Mouse (Mus musculus) kidney, embryonic 14.5 days (tissue): ENCODE measurements at regions not wholly inside any gene's neighbourhood (a gene's known extent, or its start where the extent isn't known, plus 50 kb on each side); places are given as distances from the start of the nearest gene placed in this dataset.

Experiments
- ATAC-seq: fragments of 200-750 bp; cut with Nextera tagmentation; 2 replicates; pipeline ENCODE4 v1.8.0; 2017; ENCODE audit warnings: moderate number of reproducible peaks, mild to moderate bottlenecking, moderate TSS enrichment, moderate library complexity; ENCODE audit not compliant: low FRiP score, low TSS enrichment
- H3K27ac ChIP-seq: fragments of 300-500 bp; sonication (generic); 2 replicates; pipeline ENCODE4 v1.5.1; 2014; ENCODE audit warnings: low read depth, mild to moderate bottlenecking, low read length, moderate library complexity, mixed read lengths
- H3K27me3 ChIP-seq: fragments of 300-500 bp; sonication (generic); 2 replicates; pipeline ENCODE4 v1.6.1; 2014; ENCODE audit warnings: mild to moderate bottlenecking, low read length; ENCODE audit not compliant: control insufficient read depth, insufficient read depth
- H3K36me3 ChIP-seq: fragments of 300-500 bp; sonication (generic); 2 replicates; pipeline ENCODE4 v1.6.1; 2014; ENCODE audit warnings: low read length, mixed read lengths; ENCODE audit not compliant: control insufficient read depth, insufficient read depth
- H3K4me1 ChIP-seq: fragments of 300-500 bp; sonication (generic); 2 replicates; pipeline ENCODE4 v1.6.1; 2014; ENCODE audit warnings: low read length, mixed read lengths; ENCODE audit not compliant: control insufficient read depth, insufficient read depth
- H3K4me2 ChIP-seq: fragments of 300-500 bp; sonication (generic); replicated peaks from 2 replicates; pipeline ENCODE4 v1.6.1; 2014; ENCODE audit warnings: low read depth, mild to moderate bottlenecking, low read length
- H3K4me3 ChIP-seq: fragments of 300-500 bp; sonication (generic); 2 replicates; pipeline ENCODE4 v1.5.1; 2014; ENCODE audit warnings: mild to moderate bottlenecking, low read length
- H3K9ac ChIP-seq: fragments of 300-500 bp; sonication (generic); 2 replicates; pipeline ENCODE4 v1.6.1; 2014; ENCODE audit warnings: low read depth, mild to moderate bottlenecking, low read length, moderate library complexity
- H3K9me3 ChIP-seq: fragments of 300-500 bp; sonication (generic); 2 replicates; pipeline ENCODE4 v1.6.1; 2016; ENCODE audit warnings: low read length; ENCODE audit not compliant: control insufficient read depth
- WGBS: fragments of 180-500 bp; shearing (Covaris S2); extraction: QIAGEN DNeasy Blood & Tissue Kit; methylation state at CpG from one replicate; pipeline ENCODE4 v1.1.7; 2014; 5-methylcytosine and 5-hydroxymethylcytosine counted together

- 96% methylated on average over 3 of the region's 3 CpGs for WGBS
- ATAC-seq: no peak
- H3K27me3 ChIP-seq: no peaks in the 10 kb centered on the region
- H3K4me3 ChIP-seq: no peak overlapping the region
- no peaks in the 10 kb centered on the region for H3K36me3 ChIP-seq
- H3K9me3 ChIP-seq: no peaks in the 10 kb centered on the region
- no peak overlapping the region for H3K27ac ChIP-seq
- H3K9ac ChIP-seq: no peak overlapping the region
- no peaks in the 10 kb centered on the region for H3K4me1 ChIP-seq
- no peak overlapping the region for H3K4me2 ChIP-seq
Measured at GRCm38 (mm10) chr1:77589423-77589822, 74.5 kb upstream of the Epha4 start.

- no peak for ATAC-seq
- Histone ChIP-seq H3K9me3 (no peaks in the 10 kb centered on the region), H3K4me2 (no peak overlapping the region), H3K4me1 (no peaks in the 10 kb centered on the region), H3K9ac (no peak overlapping the region), H3K27me3 (no peaks in the 10 kb centered on the region), H3K4me3 (no peak overlapping the region), H3K36me3 (no peaks in the 10 kb centered on the region), H3K27ac (no peak overlapping the region)
- 73% methylated on average over 3 of the region's 3 CpGs for WGBS
Measured at GRCm38 (mm10) chr1:77585520-77585919, 70.6 kb upstream of the Epha4 start.

DNA sequence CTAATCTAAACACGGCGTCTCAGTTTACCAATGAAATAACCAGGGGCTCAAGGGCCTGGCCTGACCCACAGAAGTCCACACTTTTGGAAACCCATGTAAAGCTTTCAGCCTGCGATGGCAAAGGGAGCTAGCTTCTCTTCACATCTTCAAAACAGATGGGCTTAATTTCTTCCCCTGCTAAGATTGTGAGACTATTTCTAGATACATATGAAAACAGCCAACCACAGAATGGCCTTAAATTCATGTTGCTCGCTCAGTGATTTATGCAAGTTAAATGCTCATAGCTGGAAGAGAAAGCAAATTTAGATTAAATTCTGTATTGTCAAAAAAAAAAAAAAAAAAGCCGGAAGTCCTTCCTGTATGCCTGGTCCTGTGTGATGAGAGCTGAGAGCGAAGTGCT lies 53.2 kb upstream of the Epha4 start:
- 85% methylated on average over 6 of the region's 6 CpGs for WGBS
- no peak overlapping the region for H3K4me3 ChIP-seq
- H3K9me3 ChIP-seq: no peaks in the 10 kb centered on the region
- H3K4me1 ChIP-seq: no peaks in the 10 kb centered on the region
- H3K4me2 ChIP-seq: no peak overlapping the region
- no peaks in the 10 kb centered on the region for H3K27me3 ChIP-seq
- no peak for ATAC-seq
- H3K36me3 ChIP-seq: no peaks in the 10 kb centered on the region
- H3K27ac ChIP-seq: no peak overlapping the region
- no peak overlapping the region for H3K9ac ChIP-seq

DNA sequence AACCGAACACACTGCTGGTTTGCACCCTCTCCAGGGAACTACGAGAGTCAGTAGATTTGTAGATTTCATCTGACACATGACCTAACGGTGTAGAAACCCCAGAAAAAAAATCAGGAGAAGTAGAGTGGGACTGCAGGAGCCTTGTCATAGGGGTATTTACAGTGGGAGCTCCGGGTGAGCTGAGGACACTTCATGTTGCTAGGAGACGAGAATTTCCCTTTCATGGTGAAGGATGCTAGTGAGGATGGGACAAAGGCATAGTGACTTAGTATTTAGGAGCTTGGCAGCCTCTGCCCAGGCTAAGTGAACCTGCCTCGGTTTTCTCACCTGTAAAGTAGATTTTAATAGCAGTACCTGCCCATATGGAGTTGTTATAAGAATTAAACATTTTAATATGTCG lies 52.8 kb upstream of the Epha4 start:
- no peaks in the 10 kb centered on the region for H3K27me3 ChIP-seq
- H3K4me3 ChIP-seq: no peak overlapping the region
- H3K9me3 ChIP-seq: no peaks in the 10 kb centered on the region
- no peak overlapping the region for H3K9ac ChIP-seq
- no peak for ATAC-seq
- H3K27ac ChIP-seq: no peak overlapping the region
- no peaks in the 10 kb centered on the region for H3K4me1 ChIP-seq
- no peak overlapping the region for H3K4me2 ChIP-seq
- H3K36me3 ChIP-seq: no peaks in the 10 kb centered on the region
- WGBS: 71% methylated on average over 7 of the region's 7 CpGs
